Mouse (Mus musculus) gastrocnemius, adult 18-20 months (tissue): Measurements from ENCODE around the gene Rfx6. TPM values are rescaled to one million over a fixed set of nuclear protein-coding genes. Genes with fewer than 3 reads are reported as not detected.

ENCODE experiments used
- DNase-seq: peaks from one replicate; pipeline ENCODE4 v3.0.0; 2021; ENCODE audit warnings: low spot score
- long read RNA-seq, 2 experiments: library from polyadenylated mRNA; stranded (forward); transcript quantifications; one replicate each; pipeline ENCODE4 v2.0.0; 2021
- total RNA-seq, 2 experiments: library from RNA; stranded (reverse); gene quantifications; 2 replicates each; pipeline ENCODE4 v1.2.3; 2021

Rfx6 gene
- total RNA-seq: not detected
- long read RNA-seq, experiment 1: 0 reads
- long read RNA-seq, experiment 2: 0 reads

DNA sequence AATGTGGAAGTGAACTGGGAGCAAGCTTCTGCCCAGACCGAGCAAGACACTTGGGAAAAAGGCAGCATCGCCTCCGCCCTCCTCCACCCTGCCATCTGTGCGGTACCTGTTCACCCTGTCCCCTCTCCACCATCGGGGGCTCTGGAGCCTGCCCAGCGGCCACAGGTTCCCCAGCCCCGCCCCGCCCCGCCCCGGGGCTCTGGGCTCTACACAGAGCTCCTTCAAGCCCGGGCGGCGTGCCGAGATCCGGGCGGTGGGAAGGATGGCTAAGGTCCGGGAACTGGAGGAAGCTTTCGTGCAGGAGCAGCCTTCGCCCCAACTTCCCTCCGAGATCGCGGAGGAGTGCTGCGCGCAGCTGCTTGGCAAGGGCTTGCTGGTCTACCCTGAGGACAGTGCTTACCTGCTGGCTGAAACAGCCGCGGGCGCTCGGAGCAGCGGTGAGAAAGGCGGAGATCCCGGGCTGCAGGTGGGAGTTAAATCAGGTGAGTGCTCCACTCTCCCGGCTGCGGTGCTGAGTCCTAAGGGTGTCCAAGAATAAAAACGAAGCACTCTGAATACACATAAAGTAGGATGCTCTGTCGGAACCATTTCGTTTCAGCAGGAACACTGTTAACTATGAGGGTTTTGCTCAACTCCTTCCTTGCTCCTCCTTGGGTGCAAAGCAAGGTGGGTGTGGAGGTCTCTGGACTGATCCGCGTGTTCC lies at the start of gene Rfx6:
TSS of gene Rfx6 (plus strand) at position 209 of the 703 bp plus-strand sequence.
- no peak for DNase-seq

DNA sequence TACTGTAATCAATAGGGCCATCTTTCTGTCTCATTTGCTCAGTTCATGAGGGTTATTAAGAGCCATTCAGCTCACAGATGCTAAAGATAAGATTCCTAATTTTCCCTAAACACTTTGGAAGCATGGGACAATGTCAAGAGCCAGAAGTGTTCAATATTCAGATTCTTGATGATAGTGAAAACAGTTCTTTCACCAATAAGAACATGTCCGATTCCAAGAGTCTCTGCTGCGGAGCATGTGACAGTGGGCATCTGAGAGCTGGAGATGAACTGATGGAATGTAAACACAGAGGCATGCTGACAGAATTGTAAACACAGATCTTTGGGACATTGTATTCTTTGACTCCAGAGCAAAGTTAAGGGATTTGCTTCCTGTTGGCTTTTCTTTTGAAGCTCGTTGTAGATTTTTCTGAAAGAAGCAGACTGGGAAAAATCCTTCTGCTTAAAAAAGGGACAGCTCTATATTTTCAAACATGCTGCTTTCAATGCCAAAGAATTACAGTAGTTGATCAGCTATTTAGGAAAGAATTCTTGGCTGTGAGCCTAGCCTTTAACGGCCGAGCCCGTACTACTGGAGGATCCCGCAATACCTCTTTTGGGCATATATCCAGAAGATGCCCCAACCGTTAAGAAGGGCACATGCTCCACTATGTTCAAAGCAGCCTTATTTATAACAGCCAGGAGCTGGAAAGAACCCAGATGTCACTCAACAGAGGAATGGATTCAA lies 46.0 kb upstream of the Rfx6 start, which contains the start of gene Gprc6a:
TSS of gene Gprc6a (minus strand) at position 51 of the 726 bp plus-strand sequence.
- no peak for DNase-seq

DNA sequence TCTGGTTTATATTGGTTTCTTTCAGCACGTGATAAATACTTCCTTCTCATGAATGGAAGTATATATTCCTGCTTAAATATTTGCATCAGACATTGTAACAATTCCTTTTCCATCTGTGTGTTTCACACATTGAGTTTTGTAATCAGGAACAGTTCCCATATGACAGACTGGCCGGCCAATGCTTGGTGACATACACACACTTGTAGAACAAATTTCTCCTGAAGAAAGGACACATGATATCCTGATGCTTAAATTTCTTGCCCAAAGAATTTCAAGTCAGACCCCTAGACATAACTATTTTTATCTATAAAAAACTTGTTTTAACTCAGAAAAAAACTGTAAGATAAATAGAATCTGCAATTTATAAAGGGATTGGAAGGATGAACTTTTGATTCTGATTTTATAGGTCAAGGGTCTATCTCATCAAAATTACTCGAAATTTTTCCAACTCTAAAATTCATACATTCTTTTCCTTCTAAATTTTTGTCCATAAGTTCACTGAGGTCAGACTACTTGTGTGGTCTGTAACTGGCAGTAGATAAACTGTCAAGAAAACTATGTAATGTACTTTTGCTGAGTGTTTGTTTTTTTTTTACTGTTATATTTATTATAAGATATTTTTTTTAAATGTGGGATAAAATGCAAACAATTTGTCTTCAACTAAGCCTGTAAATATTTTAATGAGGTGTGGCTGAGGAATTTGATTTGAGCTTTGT lies 27.9 kb upstream of the Rfx6 start:
- DNase-seq: no peak

DNA sequence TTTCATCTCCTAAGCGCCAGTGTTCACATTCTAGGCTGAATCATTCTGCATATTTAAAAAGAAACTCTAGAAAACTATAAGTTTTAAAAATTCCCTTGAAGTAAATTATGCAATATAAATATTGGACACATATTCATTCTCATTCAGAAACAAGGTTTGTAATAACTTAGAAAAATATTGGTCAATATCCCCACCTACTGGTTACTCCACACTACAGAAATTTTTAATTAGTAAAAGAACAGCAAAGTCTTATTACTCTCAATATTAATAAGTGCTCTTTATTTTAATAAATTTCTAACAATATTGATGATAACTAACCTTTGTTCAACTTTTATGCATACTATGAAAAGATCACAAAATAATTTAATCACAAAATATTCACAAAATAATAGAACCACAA lies 20.2 kb upstream of the Rfx6 start:
- DNase-seq: no peak

DNA sequence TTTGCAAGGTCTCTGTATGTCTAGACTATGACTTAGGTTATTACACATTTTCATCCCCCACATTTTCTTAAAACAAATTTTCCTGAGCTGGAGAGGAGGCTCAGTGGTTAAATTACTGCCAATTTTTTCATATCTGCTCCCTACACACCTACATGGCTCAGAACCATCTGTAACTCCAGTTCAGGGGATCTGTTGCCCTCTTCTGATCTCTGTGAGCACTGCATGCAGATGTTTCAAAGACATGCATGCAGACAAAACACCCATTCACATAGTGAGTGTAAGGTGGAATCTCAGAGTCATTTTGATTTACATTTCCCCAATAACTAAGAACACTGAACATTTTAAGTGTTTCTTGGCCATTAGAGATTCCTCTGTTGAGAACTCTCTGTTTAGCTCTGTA lies 8.2 kb upstream of the Rfx6 start:
- no peak for DNase-seq

DNA sequence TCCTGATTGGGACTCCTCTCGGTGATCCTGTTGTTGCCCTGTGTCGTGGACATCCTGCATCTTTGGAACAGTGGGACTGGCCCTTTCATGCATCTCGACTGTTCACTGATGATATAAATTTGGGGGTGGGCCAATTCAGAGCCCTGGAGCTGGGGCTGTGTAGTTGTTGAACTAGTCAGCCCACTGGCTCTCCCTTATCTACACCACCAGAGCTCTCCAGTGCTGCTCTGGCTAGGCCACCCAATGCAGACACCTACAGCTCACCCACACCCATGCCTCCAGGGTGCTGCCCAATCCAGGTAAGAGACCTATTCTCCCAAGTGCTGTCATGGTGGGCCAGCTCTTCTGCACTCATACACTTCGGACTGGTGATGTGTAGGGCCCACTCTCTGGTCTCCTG lies 6.0 kb upstream of the Rfx6 start:
- no peak for DNase-seq

DNA sequence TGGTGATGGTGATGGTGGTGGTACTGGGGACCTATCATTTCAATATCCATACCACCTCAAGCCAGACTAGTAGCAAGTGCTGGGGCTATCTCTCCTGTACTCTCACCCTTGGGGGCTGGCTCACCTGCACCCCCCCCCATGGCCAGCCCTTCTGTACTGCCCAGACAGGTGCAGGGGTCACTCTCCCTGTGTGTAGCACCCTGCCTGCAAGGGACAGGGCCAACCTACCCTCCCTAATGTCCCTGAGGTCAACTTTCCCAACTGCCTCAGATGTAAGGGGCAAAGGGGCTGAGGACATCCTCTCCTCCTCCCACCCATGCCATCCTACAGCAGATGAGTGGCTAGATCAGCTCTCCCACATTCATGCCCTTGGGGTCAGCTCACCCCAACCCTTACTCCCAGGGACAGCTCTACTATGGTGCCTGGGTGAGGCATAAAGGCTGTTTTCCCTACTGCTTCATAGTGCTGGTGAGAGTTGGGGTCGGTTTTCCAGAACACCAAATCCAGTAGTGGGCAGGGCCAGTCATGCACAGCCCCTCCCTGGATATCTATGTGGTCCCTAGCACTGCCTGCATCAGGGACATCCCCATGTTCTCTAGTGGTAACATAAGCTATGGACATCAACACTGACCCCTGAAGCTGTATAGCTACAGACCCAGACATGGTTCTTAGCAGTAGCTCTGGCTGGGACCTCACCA lies 5.3 kb upstream of the Rfx6 start:
- no peak for DNase-seq

DNA sequence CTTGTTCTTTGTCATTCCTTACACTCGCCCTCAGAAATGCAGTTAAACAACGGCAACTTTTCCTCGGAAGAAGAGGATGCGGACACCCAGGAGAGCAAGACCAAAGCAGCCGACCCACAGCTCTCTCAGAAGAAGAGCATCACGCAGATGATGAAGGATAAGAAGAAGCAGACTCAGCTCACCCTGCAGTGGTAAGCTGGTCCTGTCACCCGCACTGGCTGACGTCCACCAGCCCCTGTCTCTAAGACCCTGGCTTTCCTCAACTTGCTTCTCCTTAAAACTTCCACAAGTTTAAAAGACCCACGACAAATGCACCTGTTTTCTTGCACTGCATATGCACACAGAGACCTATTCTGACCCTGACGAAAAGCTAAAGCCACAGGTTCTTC lies 689 bp downstream of the Rfx6 start:
- no peak for DNase-seq

DNA sequence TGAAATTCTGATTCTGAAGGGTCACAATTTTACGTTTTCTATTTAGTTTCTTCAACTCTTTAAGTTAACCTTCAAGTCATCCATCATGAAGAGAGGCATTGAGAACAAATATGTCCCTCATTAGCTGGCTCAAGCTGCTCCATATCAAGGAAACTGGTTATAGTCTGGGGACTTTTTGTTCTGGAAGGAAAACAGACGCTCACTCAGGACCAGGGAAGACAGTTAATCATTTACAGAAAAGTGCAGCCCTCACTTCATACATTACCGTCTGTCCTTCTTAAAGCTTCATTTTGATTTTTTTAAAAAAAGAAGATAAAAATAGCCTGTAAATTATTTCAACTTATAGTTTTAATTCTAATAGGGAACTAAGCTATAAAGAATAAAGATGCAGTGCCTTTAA lies 43.3 kb downstream of the Rfx6 start:
- DNase-seq: no peak

DNA sequence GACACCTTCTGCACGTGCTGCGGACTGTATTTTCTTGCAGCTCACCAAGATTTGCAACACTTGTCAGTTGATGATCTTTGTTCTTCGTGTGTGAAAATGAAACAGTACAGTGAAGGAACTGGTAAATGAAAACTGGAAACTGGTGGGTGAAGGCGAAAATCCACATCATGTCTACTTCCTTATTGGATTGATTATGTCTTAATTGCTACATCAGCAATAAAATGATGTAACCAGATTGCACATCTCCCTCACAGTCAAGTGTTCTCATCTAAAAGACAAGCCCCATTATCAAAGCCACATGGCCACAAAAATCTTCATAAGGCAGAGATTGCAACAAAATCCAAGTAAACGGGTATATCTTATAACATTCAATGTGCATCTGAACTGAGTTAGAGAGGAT lies 83.9 kb downstream of the Rfx6 start:
- DNase-seq: no peak

DNA sequence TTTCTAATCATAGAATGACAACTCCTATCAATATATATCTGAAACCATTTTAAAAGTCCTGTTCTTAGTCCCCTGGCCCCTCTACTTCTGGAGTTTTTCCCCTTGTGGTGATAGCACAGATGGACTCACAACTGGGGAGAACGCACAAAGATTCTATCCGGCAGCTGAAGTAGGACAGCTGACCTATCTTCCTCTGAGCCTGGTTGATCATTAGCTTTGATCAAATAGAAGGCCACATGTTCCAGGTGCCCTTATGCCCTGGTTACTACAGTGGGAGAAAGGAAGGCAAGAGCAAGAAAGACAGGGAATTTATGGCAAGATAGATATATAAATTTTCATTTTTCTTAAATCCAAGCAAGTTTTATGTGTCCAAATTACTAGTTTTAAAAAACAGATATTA lies 85.7 kb downstream of the Rfx6 start:
- DNase-seq: no peak

DNA sequence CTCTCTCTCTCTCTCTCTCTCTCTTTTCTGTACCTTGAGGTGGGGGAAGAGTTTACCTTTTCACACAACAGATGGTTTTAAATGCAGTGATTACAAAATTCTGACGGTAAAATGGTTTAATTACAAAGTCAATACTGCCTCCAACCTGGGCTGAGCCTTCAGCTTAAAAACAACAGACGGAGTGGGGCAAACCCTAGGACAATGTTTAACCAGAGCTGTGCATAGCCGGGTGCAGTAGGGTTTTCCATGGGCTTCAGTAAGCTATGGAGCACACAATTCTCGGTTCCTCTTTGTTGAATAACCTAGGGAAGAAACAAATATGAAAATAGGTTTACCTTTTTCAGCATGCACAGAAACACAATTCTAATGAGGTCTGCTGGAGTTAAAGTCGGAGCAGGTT lies 90.9 kb downstream of the Rfx6 start:
- DNase-seq: no peak

DNA sequence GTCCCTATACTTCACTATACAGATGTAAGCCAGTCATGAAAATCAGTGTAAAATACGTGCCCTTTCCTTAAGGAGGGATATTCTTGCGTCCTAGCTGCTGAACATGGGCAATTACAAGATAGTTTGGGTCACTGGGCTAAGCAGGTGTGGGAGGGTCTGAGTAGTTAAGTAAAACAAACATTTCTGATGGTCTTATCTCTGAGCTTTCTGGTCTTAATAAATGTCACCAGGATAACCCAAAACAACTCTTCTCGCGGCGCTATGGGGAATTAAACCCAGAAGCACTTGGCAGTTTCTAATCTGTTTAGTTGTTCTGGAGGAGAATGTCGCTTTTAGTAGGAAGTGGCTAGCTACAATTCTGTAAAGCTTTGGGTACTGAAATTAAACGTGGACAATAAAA lies 91.7 kb downstream of the Rfx6 start:
- DNase-seq: no peak

DNA sequence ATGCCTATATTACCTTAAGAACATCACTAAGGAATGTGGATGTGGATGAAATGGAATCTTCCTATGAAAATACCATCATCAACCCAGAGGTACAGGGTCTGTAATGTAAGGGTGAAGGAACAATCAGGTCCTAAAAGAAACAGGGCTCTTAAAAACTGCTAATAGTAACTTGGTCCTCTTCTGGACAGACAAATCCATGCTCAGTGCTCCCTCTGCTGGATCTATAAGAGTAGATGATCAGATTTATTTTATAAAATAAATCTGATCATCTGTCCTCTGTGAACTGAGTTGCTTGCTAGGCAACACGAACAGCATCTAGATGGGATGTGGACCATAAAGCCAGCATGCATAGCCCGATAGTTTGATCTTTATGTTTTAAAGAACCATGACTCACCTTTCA lies 102.1 kb downstream of the Rfx6 start:
- no peak for DNase-seq

Other genes with a start within 250 kb of the Rfx6 start
- gene Gm49339, start 197.1 kb upstream of the Rfx6 start, total RNA-seq: under 1 TPM in 1 of 2 experiments, not detected in 1; 0.64 TPM
- gene Lilr4b, start 197.1 kb upstream of the Rfx6 start, total RNA-seq: 1 to 10 TPM; 1.0 to 1.1 TPM
- gene Lilrb4a, start 186.8 kb upstream of the Rfx6 start, total RNA-seq: under 1 TPM; 0.57 to 0.69 TPM
- not detected for gene Fam162b, start 87.2 kb upstream of the Rfx6 start, total RNA-seq
- not detected for gene Gprc6a, start 46.3 kb upstream of the Rfx6 start, total RNA-seq